ENCODE assay signal across 21 mouse cellular contexts in genomic region chr4:132396251-132396650, GRCm38 (mm10). TPM values are rescaled to one million over a fixed set of nuclear protein-coding genes. Genes with fewer than 3 reads are reported as not detected.
DNase-seq lines count a peak whose midpoint lies in the region; ATAC-seq and TF ChIP-seq lines count a peak whose summit lies in the region.
"Had no signal": no experiment of that assay in that cellular context is flagged by ENCODE, and none has a peak within 500 bp of the region (broad histone marks: within the 10 kb centered on the region; RNA-seq: fewer than 3 reads in every experiment).

No protein-coding gene starts in this region.

- H3K27ac ChIP-seq in heart, adult 2 months: no peak overlapping the region; the same call in 1 of the 2 replicates
- no peak overlapping the region for H3K27ac ChIP-seq in MEL (ENCODE audit: control insufficient read depth, low read depth, low read length)
- no peak overlapping the region for H3K27ac ChIP-seq in liver, embryonic 16.5 days (ENCODE audit: low read length)
- H3K27ac ChIP-seq: embryonic facial prominence, embryonic 12.5 days; hindbrain, embryonic 14.5 days; kidney, postnatal 0 days; left cerebral cortex, adult 2 months; neural tube, embryonic 15.5 days had no signal

- H3K36me3 ChIP-seq in heart, adult 2 months (ENCODE audit: control insufficient read depth, insufficient read depth, low read length): peaks cover 2% of the 10 kb centered on the region; the same call in 1 of the 2 replicates
- H3K36me3 ChIP-seq in MEL (ENCODE audit: control insufficient read depth in 1 of 2, insufficient read depth in 2 of 2, low read length in 2 of 2): peaks cover 0 to 29% of the 10 kb centered on the region in 2 experiments; a peak in 3 of 4 replicates
- peaks cover 3% of the 10 kb centered on the region; the same call in 1 of the 2 replicates for H3K36me3 ChIP-seq in liver, embryonic 16.5 days (ENCODE audit: control insufficient read depth, insufficient read depth)
- H3K36me3 ChIP-seq: embryonic facial prominence, embryonic 12.5 days; neural tube, embryonic 15.5 days had no signal

- ATAC-seq in liver, embryonic 16.5 days (ENCODE audit: low read depth): no peak
- ATAC-seq: forebrain, embryonic 14.5 days; inflammation-experienced regulatory T-cells, adult 6 months had no signal

- H3K9me3 ChIP-seq in MEL (replicated peaks; ENCODE audit: insufficient read depth, low read length): no peaks in the 10 kb centered on the region
- H3K9me3 ChIP-seq in liver, embryonic 16.5 days (replicated peaks; ENCODE audit: control insufficient read depth, low read length): no peaks in the 10 kb centered on the region
- H3K9me3 ChIP-seq: embryonic facial prominence, embryonic 12.5 days; neural tube, embryonic 15.5 days had no signal

- peaks cover 4% of the 10 kb centered on the region for H3K79me2 ChIP-seq in heart, adult 2 months (replicated peaks; ENCODE audit: control insufficient read depth, insufficient read depth, low read length)
- H3K79me2 ChIP-seq in MEL (ENCODE audit: control insufficient read depth, insufficient read depth, low read length, poor library complexity): peaks cover 39% of the 10 kb centered on the region

- H3K4me2 ChIP-seq in liver, embryonic 16.5 days (ENCODE audit: low read depth, low read length): peak overlapping the region; percentile 21
- H3K4me2 ChIP-seq: embryonic facial prominence, embryonic 12.5 days; hindbrain, embryonic 14.5 days; midbrain, embryonic 11.5 days; neural tube, embryonic 15.5 days had no signal

- WGBS in heart, adult 2 months: 84% methylated on average over 7 of the region's 7 CpGs
- WGBS in liver, embryonic 16.5 days (ENCODE audit: insufficient replicate concordance): 74% methylated on average over 7 of the region's 7 CpGs

- H3K9ac ChIP-seq in heart, adult 2 months (ENCODE audit: low read depth, low read length): no peak overlapping the region
- H3K9ac ChIP-seq in MEL (ENCODE audit: control insufficient read depth, low read depth, low read length, poor library complexity, severe bottlenecking): peak overlapping the region; percentile 23; the same call in 1 of the 2 replicates
- H3K9ac ChIP-seq in liver, embryonic 16.5 days (ENCODE audit: low read depth, low read length): no peak overlapping the region
- H3K9ac ChIP-seq: embryonic facial prominence, embryonic 12.5 days; hindbrain, embryonic 14.5 days; neural tube, embryonic 15.5 days had no signal

- no peak for TF ChIP-seq POLR2A in heart, adult 2 months (IDR thresholded peaks at IDR 0.05; ENCODE audit: insufficient read depth, low read depth, low read length)
- TF ChIP-seq POLR2A in MEL (IDR thresholded peaks at IDR 0.05; ENCODE audit: control insufficient read depth in 1 of 2, insufficient read depth in 1 of 2, low read depth in 1 of 2, low read length in 2 of 2, poor library complexity in 1 of 2): no peak

- no peak for TF ChIP-seq RAD21 in MEL (IDR thresholded peaks at IDR 0.05; ENCODE audit: low read depth, low read length)

- TF ChIP-seq EP300 in heart, adult 2 months (IDR thresholded peaks at IDR 0.05; ENCODE audit: insufficient read depth, low read depth, low read length): no peak
- TF ChIP-seq EP300 in MEL (IDR thresholded peaks at IDR 0.05; ENCODE audit: low read depth in 1 of 2, low read length in 2 of 2): no peak

- intact Hi-C loops in heart, adult 2 months (cut with DNase I): loop anchor here (2.0 to 5.0 kb wide), 2 partner anchors 15 to 44 kb away; partner anchors contain the start of gene Rcc1
- intact Hi-C loops in left cerebral cortex, postnatal 4 days (cut with DNase I): no loop called here

- no peak for TF ChIP-seq CTCF in heart, adult 2 months (IDR thresholded peaks at IDR 0.05)
- no peak for TF ChIP-seq CTCF in MEL (IDR thresholded peaks at IDR 0.05 in 2 of 3, conservative IDR thresholded peaks at IDR 0.05 in 1 of 3; ENCODE audit: control insufficient read depth in 1 of 3, insufficient read depth in 1 of 3, low read depth in 2 of 3, low read length in 3 of 3, poor library complexity in 1 of 3, severe bottlenecking in 1 of 3)

- H3K4me3 ChIP-seq in heart, adult 2 months: 0 out of 2 replicates have a peak overlapping the region, but pooled peaks have one; percentile 20
- no peak overlapping the region; a peak in 1 of 4 replicates for H3K4me3 ChIP-seq in MEL (ENCODE audit: control insufficient read depth in 1 of 2, insufficient read depth in 1 of 2, low read depth in 2 of 2, low read length in 2 of 2)
- H3K4me3 ChIP-seq in liver, embryonic 16.5 days (ENCODE audit: low read depth, low read length): no peak overlapping the region
- H3K4me3 ChIP-seq: embryonic facial prominence, embryonic 12.5 days; left cerebral cortex, adult 2 months; neural tube, embryonic 15.5 days had no signal

- no peak for DNase-seq in heart, adult 2 months
- no peak for DNase-seq in heart, postnatal 4 days
- no peak for DNase-seq in MEL (ENCODE audit: low read depth, low spot score)
- peak; percentile 56 to 62 for DNase-seq in adrenal gland, postnatal 36 days
- DNase-seq in left cerebral cortex, postnatal 4 days: no peak
- no peak for DNase-seq in cerebellum, adult 11 months
- DNase-seq: B cell, adult 2 months; cerebellum, postnatal 10 days; heart, postnatal 36 days; kidney, adult 18-20 months; lung, adult 18-20 months; lung, postnatal 10 days had no signal

- H3K4me1 ChIP-seq in heart, adult 2 months (ENCODE audit: control insufficient read depth, insufficient read depth, low read length): peaks cover 5% of the 10 kb centered on the region
- peaks cover 3 to 20% of the 10 kb centered on the region in 2 experiments for H3K4me1 ChIP-seq in MEL (ENCODE audit: control insufficient read depth in 1 of 2, insufficient read depth in 2 of 2, low read length in 2 of 2)
- peaks cover 39% of the 10 kb centered on the region for H3K4me1 ChIP-seq in liver, embryonic 16.5 days (ENCODE audit: control insufficient read depth, low read depth, low read length)

- H3K27me3 ChIP-seq in heart, adult 2 months (ENCODE audit: control insufficient read depth, insufficient read depth, low read length): no peaks in the 10 kb centered on the region
- H3K27me3 ChIP-seq in MEL (ENCODE audit: control insufficient read depth in 1 of 2, insufficient read depth in 2 of 2, low read length in 2 of 2): no peaks in the 10 kb centered on the region
- no peaks in the 10 kb centered on the region for H3K27me3 ChIP-seq in liver, embryonic 16.5 days (ENCODE audit: control insufficient read depth, insufficient read depth, low read depth, low read length)
- H3K27me3 ChIP-seq: embryonic facial prominence, embryonic 12.5 days; neural tube, embryonic 15.5 days had no signal

TF ChIP-seq in MEL, 35 proteins besides CTCF, POLR2A, EP300 and RAD21:
- no peak for TF ChIP-seq MEF2A (IDR thresholded peaks at IDR 0.05; ENCODE audit: extremely low read depth, insufficient replicate concordance, low read depth, low read length, poor library complexity, severe bottlenecking)
- TF ChIP-seq ZNF384 (IDR thresholded peaks at IDR 0.05; ENCODE audit: low read depth, low read length): no peak
- TF ChIP-seq NELFE (IDR thresholded peaks at IDR 0.05; ENCODE audit: low read depth, low read length): no peak
- no peak for TF ChIP-seq SMC3 (IDR thresholded peaks at IDR 0.05; ENCODE audit: low read depth, low read length)
- TF ChIP-seq MYC (IDR thresholded peaks at IDR 0.05; ENCODE audit: low read depth, low read length): no peak
- TF ChIP-seq CHD1 (IDR thresholded peaks at IDR 0.05; ENCODE audit: low read depth, low read length): no peak
- no peak for TF ChIP-seq POLR2AphosphoS2 (IDR thresholded peaks at IDR 0.05; ENCODE audit: low read length)
- TF ChIP-seq ETS1 (IDR thresholded peaks at IDR 0.05; ENCODE audit: low read depth, low read length): no peak
- no peak for TF ChIP-seq SIN3A (IDR thresholded peaks at IDR 0.05; ENCODE audit: low read length)
- no peak for TF ChIP-seq E2F4 (IDR thresholded peaks at IDR 0.05; ENCODE audit: borderline replicate concordance, low read depth, low read length)
- no peak for TF ChIP-seq POLR2AphosphoS5 (IDR thresholded peaks at IDR 0.05; ENCODE audit: borderline replicate concordance, low read depth, low read length)
- no peak for TF ChIP-seq MYB (IDR thresholded peaks at IDR 0.05; ENCODE audit: low read depth, low read length)
- no peak for TF ChIP-seq UBTF (IDR thresholded peaks at IDR 0.05; ENCODE audit: borderline replicate concordance, insufficient read depth, low read depth, low read length)
- no peak for TF ChIP-seq RCOR1 (IDR thresholded peaks at IDR 0.05; ENCODE audit: low read depth, low read length)
- TF ChIP-seq USF1 (IDR thresholded peaks at IDR 0.05; ENCODE audit: low read depth, low read length): no peak
- TF ChIP-seq ZMIZ1 (IDR thresholded peaks at IDR 0.05; ENCODE audit: low read depth, low read length): no peak
- TF ChIP-seq JUND (IDR thresholded peaks at IDR 0.05; ENCODE audit: low read depth, low read length): no peak
- TF ChIP-seq MAX (IDR thresholded peaks at IDR 0.05; ENCODE audit: low read length): no peak
- TF ChIP-seq ELF1 (IDR thresholded peaks at IDR 0.05; ENCODE audit: low read depth, low read length): no peak
- no peak for TF ChIP-seq GABPA (IDR thresholded peaks at IDR 0.05; ENCODE audit: low read depth, low read length)

RNA-seq across cellular contexts. Expression of gene Phactr4, which starts 26.0 kb away (rescaled TPM):
- 10 to 100 TPM; 22.3 to 22.4 TPM for total RNA-seq in heart, adult 2 months (2021)
- 8.7 and 10.1 TPM in 2 replicates for polyA plus RNA-seq in heart, adult 2 months (2012; rRNA removed)
- total RNA-seq in heart, postnatal 4 days (2021): 10 to 100 TPM; 30.2 to 37.6 TPM
- 5.6 and 7.2 TPM in 2 replicates for total RNA-seq in MEL (2012; rRNA removed)
- 10 to 100 TPM; 28.7 to 79.5 TPM for polyA plus RNA-seq in MEL (2012; ENCODE audit: insufficient read depth in 1 of 2, insufficient read length in 2 of 2, low read depth in 1 of 2, low replicate concordance in 2 of 2, missing spikeins in 1 of 2)
- total RNA-seq in adrenal gland, postnatal 36 days (2021): 10 to 100 TPM; 57.8 to 58.4 TPM
- 7.6 and 9.9 TPM in 2 replicates for polyA plus RNA-seq in liver, embryonic 16.5 days (2015; fragmentation: Nextera tagmentation; extraction: Ambion mirVana)
- total RNA-seq in left cerebral cortex, postnatal 4 days (2021): 10 to 100 TPM in 1 of 2 experiments, 1 to 10 TPM in 1; 9.3 to 11.5 TPM

RNA-seq across cellular contexts. Expression of gene Rcc1, which starts 42.8 kb away (rescaled TPM):
- 1 to 10 TPM; 6.6 to 7.5 TPM for total RNA-seq in heart, adult 2 months (2021)
- polyA plus RNA-seq in heart, adult 2 months (2012; rRNA removed): 5.1 and 5.2 TPM in 2 replicates
- total RNA-seq in heart, postnatal 4 days (2021): 10 to 100 TPM; 25.1 to 25.3 TPM
- 137 and 147 TPM in 2 replicates for total RNA-seq in MEL (2012; rRNA removed)
- 100 to 1,000 TPM in 1 of 2 experiments, 10 to 100 TPM in 1; 83.6 to 186 TPM for polyA plus RNA-seq in MEL (2012; ENCODE audit: insufficient read depth in 1 of 2, insufficient read length in 2 of 2, low read depth in 1 of 2, low replicate concordance in 2 of 2, missing spikeins in 1 of 2)
- total RNA-seq in adrenal gland, postnatal 36 days (2021): 10 to 100 TPM; 14.7 to 16.8 TPM
- 41.3 and 44.2 TPM in 2 replicates for polyA plus RNA-seq in liver, embryonic 16.5 days (2015; fragmentation: Nextera tagmentation; extraction: Ambion mirVana)
- total RNA-seq in left cerebral cortex, postnatal 4 days (2021): 10 to 100 TPM; 17.6 to 22.0 TPM

Comparison
In these comparisons a context has a peak if more than half of its experiments do, and no peak if none do; other contexts are left out.
1. DNase-seq: peak in adrenal gland, postnatal 36 days (2 of 2); none in heart, adult 2 months (0 of 2), heart, postnatal 4 days (single experiment), MEL (single experiment), left cerebral cortex, postnatal 4 days (single experiment) and cerebellum, adult 11 months (single experiment).